Mouse (Mus musculus) ES-Bruce4 (cell line): ENCODE data around the gene Naaa. TPM values are rescaled to one million over a fixed set of nuclear protein-coding genes. Genes with fewer than 3 reads are reported as not detected.

Source experiments
- H3K27ac ChIP-seq: 2 replicates; pipeline ENCODE4 v1.5.1; 2012; ENCODE audit warnings: low read length, inconsistent platforms; ENCODE audit not compliant: insufficient read depth
- H3K27me3 ChIP-seq: 2 replicates; pipeline ENCODE4 v1.6.1; 2012; ENCODE audit warnings: mild to moderate bottlenecking, low read length, inconsistent platforms; ENCODE audit not compliant: control insufficient read depth, poor library complexity, insufficient read depth, severe bottlenecking
- H3K36me3 ChIP-seq: 2 replicates; pipeline ENCODE4 v1.6.1; 2012; ENCODE audit warnings: inconsistent platforms, mild to moderate bottlenecking, low read length, moderate library complexity; ENCODE audit not compliant: control insufficient read depth, poor library complexity, insufficient read depth, severe bottlenecking
- H3K4me1 ChIP-seq: one replicate; pipeline ENCODE4 v1.8.1; 2011; ENCODE audit warnings: low read length; ENCODE audit not compliant: control insufficient read depth, insufficient read depth
- H3K4me3 ChIP-seq: 2 replicates; pipeline ENCODE4 v1.5.1; 2011; ENCODE audit warnings: low read depth, mild to moderate bottlenecking, low read length
- H3K9ac ChIP-seq: 2 replicates; pipeline ENCODE4 v1.6.1; 2012; ENCODE audit warnings: low read depth, mild to moderate bottlenecking, inconsistent platforms; ENCODE audit not compliant: poor library complexity, severe bottlenecking
- H3K9me3 ChIP-seq: replicated peaks from 2 replicates; pipeline ENCODE4 v1.6.1; 2012; ENCODE audit warnings: mild to moderate bottlenecking, low read length, inconsistent platforms; ENCODE audit not compliant: control insufficient read depth, poor library complexity, insufficient read depth, severe bottlenecking
- CTCF ChIP-seq: IDR thresholded peaks from one replicate; pipeline ENCODE4 v1.8.1; 2011; ENCODE audit warnings: low read depth, low read length
- EP300 ChIP-seq: IDR thresholded peaks from 2 replicates; pipeline ENCODE4 v1.6.1; 2011; ENCODE audit warnings: low read depth, low read length; ENCODE audit not compliant: insufficient read depth
- POLR2A ChIP-seq: IDR thresholded peaks from one replicate; pipeline ENCODE4 v1.8.1; 2011; ENCODE audit warnings: low read length; ENCODE audit not compliant: insufficient read depth
- polyA plus RNA-seq: library from polyadenylated mRNA; stranded (reverse); fragments of >200 nt; gene quantifications from 2 replicates; pipeline ENCODE4 v1.2.4, GENCODE M21; 2011; ENCODE audit warnings: low read depth; ENCODE audit not compliant: missing spikeins, insufficient read depth, insufficient read length

The Naaa gene
- polyA plus RNA-seq, 1 experiment = 6.7 TPM

DNA sequence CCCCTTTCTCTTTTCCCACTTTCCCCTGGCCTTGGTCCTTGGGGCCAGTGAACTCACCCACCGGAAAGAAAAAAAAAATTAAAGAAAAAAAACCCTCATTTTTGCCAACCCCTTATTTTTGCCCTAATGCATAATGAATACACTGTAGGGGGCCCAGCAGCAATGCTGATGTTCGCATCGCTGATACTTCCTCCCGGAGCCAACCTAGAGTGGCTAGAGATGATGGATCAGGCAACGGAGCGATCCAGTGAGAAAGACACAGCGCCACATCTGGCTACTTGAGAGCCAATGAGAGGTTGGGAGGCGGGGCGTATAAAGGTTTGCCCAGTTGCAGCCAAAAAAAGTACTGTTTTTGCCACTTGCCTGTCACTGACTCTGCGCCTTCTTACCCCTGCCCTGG lies 49.2 kb downstream of the Naaa start:
- H3K27me3 ChIP-seq = no peaks in the 10 kb centered on the region
- peak overlapping the region; percentile 24; the same call in 1 of the 2 replicates for H3K9ac ChIP-seq
- no peaks in the 10 kb centered on the region for H3K36me3 ChIP-seq
- peak overlapping the region; percentile 3; the same call in 1 of the 2 replicates for H3K4me3 ChIP-seq
- H3K27ac ChIP-seq = no peak overlapping the region
- H3K4me1 ChIP-seq = no peaks in the 10 kb centered on the region
- TF ChIP-seq CTCF = peak; percentile 33
- TF ChIP-seq EP300 = no peak
- TF ChIP-seq POLR2A = peak; percentile 37
- no peaks in the 10 kb centered on the region for H3K9me3 ChIP-seq

DNA sequence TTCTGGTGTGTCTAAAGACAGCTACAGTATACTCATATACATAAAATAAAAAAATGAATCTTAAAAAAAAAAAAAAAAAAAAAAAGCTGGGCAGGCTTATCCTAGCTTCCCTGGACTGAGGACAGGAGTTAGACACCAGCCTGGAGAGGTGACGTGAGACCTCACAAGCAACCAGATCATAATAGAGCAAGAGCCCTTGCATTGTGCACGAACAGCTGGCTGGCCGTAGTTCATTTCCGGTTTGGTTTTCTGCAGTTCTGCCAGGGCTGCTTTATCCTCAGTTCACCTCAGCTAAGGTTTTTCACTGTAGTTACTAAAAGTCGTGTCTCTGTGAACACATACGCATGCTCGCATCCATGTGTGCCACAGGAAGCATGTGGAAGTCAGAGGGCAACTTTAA lies 50.2 kb downstream of the Naaa start:
- Histone ChIP-seq H3K4me3 (no peak overlapping the region), H3K27ac (no peak overlapping the region), H3K27me3 (no peaks in the 10 kb centered on the region), H3K36me3 (no peaks in the 10 kb centered on the region), H3K9ac (no peak overlapping the region), H3K4me1 (no peaks in the 10 kb centered on the region), H3K9me3 (no peaks in the 10 kb centered on the region)
- TF ChIP-seq EP300 = no peak
- TF ChIP-seq CTCF = no peak
- TF ChIP-seq POLR2A = no peak

- H3K27ac ChIP-seq = no peak overlapping the region
- H3K36me3 ChIP-seq = no peaks in the 10 kb centered on the region
- H3K4me3 ChIP-seq = no peak overlapping the region
- no peak overlapping the region for H3K9ac ChIP-seq
- no peaks in the 10 kb centered on the region for H3K9me3 ChIP-seq
- peaks cover 5% of the 10 kb centered on the region for H3K4me1 ChIP-seq
- H3K27me3 ChIP-seq = no peaks in the 10 kb centered on the region
- TF ChIP-seq CTCF = no peak
- TF ChIP-seq POLR2A = no peak
- no peak for TF ChIP-seq EP300
Measured at GRCm38 (mm10) chr5:92220287-92220902, 57.6 kb downstream of the Naaa start.

DNA sequence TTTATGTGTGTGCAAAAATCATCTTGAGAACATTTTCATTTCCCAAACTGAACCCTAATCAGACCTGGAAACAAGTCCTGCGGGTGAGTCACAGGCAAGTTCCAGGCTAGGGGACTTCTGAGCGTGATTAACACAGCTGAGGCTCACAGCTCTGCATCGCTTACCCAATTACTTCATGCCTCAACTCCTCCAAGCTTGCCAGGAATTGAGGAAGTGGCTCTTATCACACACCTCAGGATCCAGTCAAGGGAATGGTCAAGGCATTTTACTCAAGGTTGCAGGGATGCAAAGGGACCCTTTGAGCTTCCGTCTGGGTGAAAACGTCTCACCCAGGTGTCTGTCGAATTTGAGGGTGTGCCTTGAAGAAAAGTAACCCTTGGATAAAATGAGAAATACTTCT lies 58.1 kb downstream of the Naaa start:
- H3K9me3 ChIP-seq = no peaks in the 10 kb centered on the region
- H3K27me3 ChIP-seq = no peaks in the 10 kb centered on the region
- H3K4me3 ChIP-seq = no peak overlapping the region
- H3K36me3 ChIP-seq = no peaks in the 10 kb centered on the region
- 0 out of 2 replicates have a peak overlapping the region, but pooled peaks have one; percentile 17 for H3K27ac ChIP-seq
- no peak overlapping the region for H3K9ac ChIP-seq
- H3K4me1 ChIP-seq = peaks cover 5% of the 10 kb centered on the region
- TF ChIP-seq EP300 (no peak), POLR2A (no peak), CTCF (no peak)

GRCm38 (mm10) chr5:92218915-92219793 lies 58.8 kb downstream of the Naaa start:
- Histone ChIP-seq H3K9ac (peak overlapping the region; percentile 8), H3K27ac (peak overlapping the region; percentile 89), H3K9me3 (no peaks in the 10 kb centered on the region), H3K4me3 (peak overlapping the region; percentile 25), H3K36me3 (no peaks in the 10 kb centered on the region), H3K27me3 (no peaks in the 10 kb centered on the region), H3K4me1 (peaks cover 5% of the 10 kb centered on the region)
- TF ChIP-seq CTCF = no peak
- TF ChIP-seq POLR2A = no peak
- TF ChIP-seq EP300 = peak; percentile 78

DNA sequence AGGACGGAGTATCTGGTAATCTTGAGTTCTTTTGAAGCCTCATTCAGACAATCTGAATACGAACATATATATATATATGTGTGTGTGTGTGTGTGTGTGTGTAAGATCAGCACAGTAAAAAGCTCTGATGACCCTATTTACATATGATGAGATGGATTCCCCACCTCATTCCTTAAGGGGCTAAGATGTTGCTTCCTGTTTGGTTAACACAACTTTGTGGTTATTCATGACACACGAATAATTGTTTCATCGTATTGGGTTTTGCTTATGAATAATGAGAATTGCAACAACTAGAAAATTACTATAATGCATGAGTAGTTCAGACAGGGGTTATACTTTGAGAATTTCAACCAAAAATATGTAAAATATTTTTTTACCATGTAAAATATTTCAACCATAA lies 62.7 kb downstream of the Naaa start, which contains the start of gene U90926:
Gene U90926 (minus strand): TSS at position 101 of the 400 bp plus-strand sequence.
- no peak within 1 kb of the TSS for H3K27ac ChIP-seq
- H3K9me3 ChIP-seq = no peaks in the 10 kb centered on the region
- H3K9ac ChIP-seq = no peak within 1 kb of the TSS
- H3K4me1 ChIP-seq = peaks cover under 1% of the 10 kb centered on the region
- no peaks in the 10 kb centered on the region for H3K27me3 ChIP-seq
- no peaks in the 10 kb centered on the region for H3K36me3 ChIP-seq
- H3K4me3 ChIP-seq = no peak within 1 kb of the TSS
- TF ChIP-seq POLR2A (no peak), CTCF (no peak), EP300 (no peak)
